Mouse (Mus musculus): ENCODE measurements at regions not wholly inside any gene's neighbourhood (a gene's known extent, or its start where the extent isn't known, plus 50 kb on each side); places are given as distances from the start of the nearest gene placed in this dataset.
A peak's percentile ranks its signal among the peaks of the same experiment; 100 is the strongest.

GRCm38 (mm10) chr13:60522719-60523450 lies 78.9 kb upstream of the Dapk1 start:
- Histone ChIP-seq H3K27me3 (ENCODE audit: control insufficient read depth, insufficient read depth, low read length) (no peaks in the 10 kb centered on the region), H3K9ac (ENCODE audit: low read depth, low read length, severe bottlenecking) (no peak overlapping the region), H3K4me1 (ENCODE audit: control insufficient read depth, insufficient read depth, low read length) (no peaks in the 10 kb centered on the region), H3K27ac (replicated peaks; ENCODE audit: low read depth, low read length) (no peak overlapping the region), H3K36me3 (ENCODE audit: control insufficient read depth, insufficient read depth, low read length) (no peaks in the 10 kb centered on the region), H3K4me3 (replicated peaks; ENCODE audit: low read length) (no peak overlapping the region), H3K4me2 (replicated peaks; ENCODE audit: low read depth, low read length, severe bottlenecking) (no peak overlapping the region), H3K9me3 (ENCODE audit: control insufficient read depth, low read length) (no peaks in the 10 kb centered on the region)
- DNase-seq (ENCODE audit: low spot score) (no peak), ATAC-seq (ENCODE audit: low FRiP score, low read depth) (no peak)
- WGBS, result 55% methylated on average over 8 of the region's 8 CpGs
- no peak for TF ChIP-seq POLR2A (IDR thresholded peaks at IDR 0.05; ENCODE audit: borderline replicate concordance, extremely low read depth, insufficient read depth, insufficient read length)

- H3K27me3 ChIP-seq (ENCODE audit: control insufficient read depth, insufficient read depth, low read length), result no peaks in the 10 kb centered on the region
- no peaks in the 10 kb centered on the region for H3K4me1 ChIP-seq (ENCODE audit: control insufficient read depth, insufficient read depth, low read length)
- DNase-seq (ENCODE audit: low spot score), result no peak
- no peak for ATAC-seq (ENCODE audit: low FRiP score, low read depth)
- H3K27ac ChIP-seq (replicated peaks; ENCODE audit: low read depth, low read length), result no peak overlapping the region
- TF ChIP-seq POLR2A (IDR thresholded peaks at IDR 0.05; ENCODE audit: borderline replicate concordance, extremely low read depth, insufficient read depth, insufficient read length), result no peak
- no peak overlapping the region for H3K9ac ChIP-seq (ENCODE audit: low read depth, low read length, severe bottlenecking)
- H3K9me3 ChIP-seq (ENCODE audit: control insufficient read depth, low read length), result no peaks in the 10 kb centered on the region
- H3K36me3 ChIP-seq (ENCODE audit: control insufficient read depth, insufficient read depth, low read length), result no peaks in the 10 kb centered on the region
- no peak overlapping the region for H3K4me3 ChIP-seq (replicated peaks; ENCODE audit: low read length)
- 74% methylated on average over 2 of the region's 2 CpGs for WGBS
- H3K4me2 ChIP-seq (replicated peaks; ENCODE audit: low read depth, low read length, severe bottlenecking), result no peak overlapping the region
Measured at GRCm38 (mm10) chr13:60527806-60528205, 73.9 kb upstream of the Dapk1 start.

- Histone ChIP-seq H3K27ac (replicated peaks; ENCODE audit: low read depth, low read length) (no peak overlapping the region), H3K4me1 (ENCODE audit: control insufficient read depth, insufficient read depth, low read length) (no peaks in the 10 kb centered on the region), H3K9me3 (ENCODE audit: control insufficient read depth, low read length) (no peaks in the 10 kb centered on the region), H3K4me2 (replicated peaks; ENCODE audit: low read depth, low read length, severe bottlenecking) (no peak overlapping the region), H3K36me3 (ENCODE audit: control insufficient read depth, insufficient read depth, low read length) (no peaks in the 10 kb centered on the region), H3K27me3 (ENCODE audit: control insufficient read depth, insufficient read depth, low read length) (no peaks in the 10 kb centered on the region), H3K9ac (ENCODE audit: low read depth, low read length, severe bottlenecking) (no peak overlapping the region), H3K4me3 (replicated peaks; ENCODE audit: low read length) (no peak overlapping the region)
- WGBS, result 50% methylated on average over 1 of the region's 1 CpGs
- TF ChIP-seq POLR2A (IDR thresholded peaks at IDR 0.05; ENCODE audit: borderline replicate concordance, extremely low read depth, insufficient read depth, insufficient read length), result no peak
- DNase-seq (ENCODE audit: low spot score), result no peak
- no peak for ATAC-seq (ENCODE audit: low FRiP score, low read depth)
Measured at GRCm38 (mm10) chr13:60528819-60529218, 72.9 kb upstream of the Dapk1 start.

GRCm38 (mm10) chr13:60529381-60530069 lies 72.2 kb upstream of the Dapk1 start:
- no peak for TF ChIP-seq POLR2A (IDR thresholded peaks at IDR 0.05; ENCODE audit: borderline replicate concordance, extremely low read depth, insufficient read depth, insufficient read length)
- no peaks in the 10 kb centered on the region for H3K4me1 ChIP-seq (ENCODE audit: control insufficient read depth, insufficient read depth, low read length)
- 18% methylated on average over 6 of the region's 6 CpGs for WGBS
- ATAC-seq (ENCODE audit: low FRiP score, low read depth) (no peak), DNase-seq (ENCODE audit: low spot score) (no peak)
- H3K4me3 ChIP-seq (replicated peaks; ENCODE audit: low read length), result no peak overlapping the region
- no peak overlapping the region for H3K27ac ChIP-seq (replicated peaks; ENCODE audit: low read depth, low read length)
- H3K9me3 ChIP-seq (ENCODE audit: control insufficient read depth, low read length), result no peaks in the 10 kb centered on the region
- H3K36me3 ChIP-seq (ENCODE audit: control insufficient read depth, insufficient read depth, low read length), result no peaks in the 10 kb centered on the region
- H3K9ac ChIP-seq (ENCODE audit: low read depth, low read length, severe bottlenecking), result no peak overlapping the region
- no peak overlapping the region for H3K4me2 ChIP-seq (replicated peaks; ENCODE audit: low read depth, low read length, severe bottlenecking)
- no peaks in the 10 kb centered on the region for H3K27me3 ChIP-seq (ENCODE audit: control insufficient read depth, insufficient read depth, low read length)

- no peak for TF ChIP-seq POLR2A (IDR thresholded peaks at IDR 0.05; ENCODE audit: borderline replicate concordance, extremely low read depth, insufficient read depth, insufficient read length)
- Histone ChIP-seq H3K9me3 (ENCODE audit: control insufficient read depth, low read length) (no peaks in the 10 kb centered on the region), H3K4me1 (ENCODE audit: control insufficient read depth, insufficient read depth, low read length) (no peaks in the 10 kb centered on the region), H3K4me2 (replicated peaks; ENCODE audit: low read depth, low read length, severe bottlenecking) (no peak overlapping the region), H3K9ac (ENCODE audit: low read depth, low read length, severe bottlenecking) (no peak overlapping the region), H3K27ac (replicated peaks; ENCODE audit: low read depth, low read length) (no peak overlapping the region), H3K27me3 (ENCODE audit: control insufficient read depth, insufficient read depth, low read length) (no peaks in the 10 kb centered on the region), H3K36me3 (ENCODE audit: control insufficient read depth, insufficient read depth, low read length) (no peaks in the 10 kb centered on the region), H3K4me3 (replicated peaks; ENCODE audit: low read length) (no peak overlapping the region)
- ATAC-seq (ENCODE audit: low FRiP score, low read depth) (no peak), DNase-seq (ENCODE audit: low spot score) (peak; percentile 23)
- 73% methylated on average over 8 of the region's 8 CpGs for WGBS
Measured at GRCm38 (mm10) chr13:60533871-60534427, 67.8 kb upstream of the Dapk1 start.

Data from limb, embryonic 14.5 days (tissue).